Mouse (Mus musculus): ENCODE data around the gene Sirt7. TPM values are rescaled to one million over a fixed set of nuclear protein-coding genes. Genes with fewer than 3 reads are reported as not detected.

The Sirt7 gene
- total and polyA plus RNA-seq, 3 experiments, result 74.4 to 91.3 (median 75.2) TPM

DNA sequence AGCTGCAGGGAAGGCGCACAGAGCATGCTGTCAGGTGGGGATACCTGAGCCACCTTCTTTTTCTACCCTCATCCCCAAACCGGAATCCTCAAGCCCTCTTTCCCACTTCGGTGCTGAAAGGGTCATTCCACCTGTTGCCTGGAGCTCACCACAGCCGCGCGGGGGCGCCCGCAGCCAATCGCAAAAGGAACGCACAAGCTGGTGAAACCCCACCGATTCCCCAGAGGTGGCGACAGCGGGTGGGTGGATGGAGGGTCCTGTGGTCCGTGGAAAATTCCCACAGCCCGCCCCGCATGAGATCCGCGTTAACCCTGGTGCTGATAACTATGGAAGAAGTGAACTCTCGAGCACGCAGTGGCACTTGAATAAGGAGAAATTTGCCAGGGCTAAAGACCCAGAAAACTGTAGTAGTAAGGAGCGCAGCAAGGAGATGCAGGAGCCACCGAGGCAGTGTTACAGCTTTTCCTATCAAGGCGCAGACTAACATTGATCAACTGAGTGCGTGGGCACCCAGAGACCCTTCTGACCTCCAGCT is 33.9 kb upstream of the Sirt7 start (continued):
- TF ChIP-seq SIN3A (IDR thresholded peaks at IDR 0.05; ENCODE audit: low read length) (peak; percentile 55; the same call in 1 of the 2 replicates), ZMIZ1 (IDR thresholded peaks at IDR 0.05; ENCODE audit: low read depth, low read length) (no peak), KAT2A (IDR thresholded peaks at IDR 0.05; ENCODE audit: insufficient replicate concordance, low read length) (0 out of 2 replicates have a peak, but pooled peaks have one; percentile 13), ZKSCAN1 (IDR thresholded peaks at IDR 0.05; ENCODE audit: borderline replicate concordance, low read depth, low read length) (no peak), EP300 (IDR thresholded peaks at IDR 0.05; ENCODE audit: low read length) (no peak), MEF2A (IDR thresholded peaks at IDR 0.05; ENCODE audit: borderline replicate concordance, low read depth, low read length) (peak; percentile 73), ELF1 (IDR thresholded peaks at IDR 0.05; ENCODE audit: low read depth, low read length) (0 out of 2 replicates have a peak, but pooled peaks have one; percentile 17), GABPA (IDR thresholded peaks at IDR 0.05; ENCODE audit: insufficient replicate concordance, low read depth, low read length) (no peak), USF1 (IDR thresholded peaks at IDR 0.05; ENCODE audit: low read depth, low read length) (no peak), CTCF (conservative IDR thresholded peaks at IDR 0.05 in 1 of 2, IDR thresholded peaks at IDR 0.05 in 1 of 2; ENCODE audit: low read depth in 2 of 2, low read length in 2 of 2) (peak; percentile 36 to 100; a peak in 3 of 4 replicates), UBTF (IDR thresholded peaks at IDR 0.05; ENCODE audit: low read depth, low read length) (no peak), POLR2AphosphoS2 (IDR thresholded peaks at IDR 0.05; ENCODE audit: low read depth, low read length) (no peak), CHD1 (IDR thresholded peaks at IDR 0.05; ENCODE audit: low read depth, low read length) (no peak), JUND (conservative IDR thresholded peaks at IDR 0.05; ENCODE audit: low read depth, low read length) (no peak), SMC3 (IDR thresholded peaks at IDR 0.05; ENCODE audit: low read depth, low read length) (peak; percentile 99), MAFK (IDR thresholded peaks at IDR 0.05; ENCODE audit: insufficient replicate concordance, low read length) (0 out of 2 replicates have a peak, but pooled peaks have one; percentile 32), NELFE (IDR thresholded peaks at IDR 0.05; ENCODE audit: low read depth, low read length) (peak; percentile 69; the same call in 1 of the 2 replicates)

DNA sequence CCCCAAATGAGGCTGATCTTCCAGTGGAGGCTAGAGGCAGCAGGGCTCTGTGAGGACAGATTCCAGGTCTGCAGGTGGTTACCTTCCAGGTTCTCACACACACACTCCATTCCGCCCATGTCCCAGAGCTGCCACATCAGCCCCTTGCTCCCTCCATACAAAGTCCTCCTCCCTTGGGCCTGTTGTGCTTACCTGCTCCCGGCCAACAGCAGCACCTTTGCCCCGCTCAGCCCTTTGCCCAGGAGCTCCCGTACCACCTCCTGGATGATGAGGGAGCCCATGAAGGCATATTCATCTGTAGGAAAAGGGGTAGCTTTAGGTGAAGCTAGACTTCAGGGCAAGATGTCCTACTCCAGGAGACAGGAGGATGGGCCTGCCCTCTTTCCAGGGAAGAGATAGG is 32.3 kb upstream of the Sirt7 start:
- in situ Hi-C loops (cut with MboI; ENCODE audit: low pct_ligation_motif_present, low pct_unique_long_range_greater_than_20kb, low sequenced_read_pairs) (no loop called here), dilution Hi-C loops (cut with MboI; ENCODE audit: extremely low pct_ligation_motif_present, extremely low pct_unique_long_range_greater_than_20kb, low sequenced_read_pairs) (no loop called here)
- no peaks in the 10 kb centered on the region for H3K79me2 ChIP-seq (replicated peaks; ENCODE audit: control insufficient read depth, extremely low read depth, insufficient read depth, poor library complexity, severe bottlenecking)
- peaks cover 0 to 14% of the 10 kb centered on the region in 2 experiments; a peak in 3 of 4 replicates for H3K4me1 ChIP-seq (ENCODE audit: control insufficient read depth in 1 of 2, insufficient read depth in 2 of 2)
- DNase-seq (ENCODE audit: extremely low read depth), result no peak
- H3K27ac ChIP-seq (ENCODE audit: insufficient read depth, low read depth), result no peak overlapping the region
- peaks cover 7% of the 10 kb centered on the region for H3K9me3 ChIP-seq (replicated peaks; ENCODE audit: low read length)
- H3K27me3 ChIP-seq (replicated peaks), result peaks cover 65% of the 10 kb centered on the region
- TF ChIP-seq JUND (conservative IDR thresholded peaks at IDR 0.05; ENCODE audit: low read depth, low read length) (no peak), CHD1 (IDR thresholded peaks at IDR 0.05; ENCODE audit: low read depth, low read length) (no peak), PAX5 (IDR thresholded peaks at IDR 0.05; ENCODE audit: low read length) (no peak), MYC (IDR thresholded peaks at IDR 0.05; ENCODE audit: low read depth, low read length) (no peak), NELFE (IDR thresholded peaks at IDR 0.05; ENCODE audit: low read depth, low read length) (no peak), EP300 (IDR thresholded peaks at IDR 0.05; ENCODE audit: low read length) (no peak), MAZ (IDR thresholded peaks at IDR 0.05; ENCODE audit: low read depth, low read length) (no peak), MEF2A (IDR thresholded peaks at IDR 0.05; ENCODE audit: borderline replicate concordance, low read depth, low read length) (no peak), MXI1 (IDR thresholded peaks at IDR 0.05; ENCODE audit: low read depth, low read length) (no peak)
- no peak overlapping the region for H3K9ac ChIP-seq (ENCODE audit: insufficient read depth, low read depth)
- no peak overlapping the region for H3K4me3 ChIP-seq (replicated peaks in 1 of 3; ENCODE audit: low read depth in 2 of 3, low read length in 2 of 3, poor library complexity in 1 of 3)
- no peaks in the 10 kb centered on the region for H3K36me3 ChIP-seq (replicated peaks in 1 of 2; ENCODE audit: control insufficient read depth in 1 of 2, insufficient read depth in 1 of 2, low read length in 1 of 2)
- H3K4me2 ChIP-seq (ENCODE audit: insufficient read depth, low read depth, poor library complexity, severe bottlenecking), result no peak overlapping the region

Measured in CH12.LX (cell line).